Mouse (Mus musculus): ENCODE measurements around the gene Slx4.

DNA sequence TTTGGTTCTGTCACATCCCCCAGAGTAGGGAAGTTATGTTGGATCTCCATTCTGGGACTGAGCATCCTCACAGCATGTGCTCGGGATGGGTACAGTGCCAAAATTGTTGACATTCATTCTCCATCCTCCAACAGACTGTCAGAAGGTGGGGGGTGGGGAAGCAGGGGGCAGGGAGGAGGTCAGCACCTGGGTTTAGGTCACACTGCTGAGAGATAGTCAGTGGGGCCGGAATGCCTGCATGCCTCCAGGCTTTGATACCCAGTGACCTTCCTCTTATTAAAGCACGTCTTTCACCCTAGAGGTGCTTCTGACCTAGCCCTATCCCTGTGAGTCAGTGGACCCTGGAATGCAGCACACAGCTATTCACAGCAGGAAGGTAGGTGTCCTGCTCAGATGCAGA is 26.9 kb downstream of the Slx4 start:
- TF ChIP-seq CTCF (conservative IDR thresholded peaks at IDR 0.05; ENCODE audit: insufficient read depth, insufficient read length, low read depth, low read length) (no peak), POLR2A (IDR thresholded peaks at IDR 0.05; ENCODE audit: low read depth, low read length) (no peak)

All from kidney, adult 2 months (tissue).